Mouse (Mus musculus): ENCODE data around the gene Nts. TPM values are rescaled to one million over a fixed set of nuclear protein-coding genes. Genes with fewer than 3 reads are reported as not detected.
"Not testable (repeated sequence)": the region's sequence is repeated elsewhere in the genome, so short reads cannot be mapped to it uniquely, and the experiment has no call there.

Gene Nts
- 1.0 and 1.6 TPM in 2 replicates for polyA plus RNA-seq (2012; rRNA removed)

GRCm38 (mm10) chr10:102490386-102490785 is at the start of gene Nts:
Nts (minus strand) TSS chr10:102490486.
- no peak for DNase-seq (ENCODE audit: low spot score)

GRCm38 (mm10) chr10:102527901-102528300 is 37.6 kb upstream of the Nts start:
- no peak for DNase-seq (ENCODE audit: low spot score)

- no peak for DNase-seq (ENCODE audit: low spot score)
Measured at GRCm38 (mm10) chr10:102514159-102514558, 23.9 kb upstream of the Nts start.

GRCm38 (mm10) chr10:102511807-102512461 is 21.6 kb upstream of the Nts start, which contains the start of gene Rassf9:
Rassf9 (plus strand) TSS chr10:102512222.
- no peak for DNase-seq (ENCODE audit: low spot score)

GRCm38 (mm10) chr10:102511461-102511806 is 21.1 kb upstream of the Nts start:
- no peak for DNase-seq (ENCODE audit: low spot score)

GRCm38 (mm10) chr10:102507386-102507785 is 17.1 kb upstream of the Nts start:
- no peak for DNase-seq (ENCODE audit: low spot score)

- no peak for DNase-seq (ENCODE audit: low spot score)
Measured at GRCm38 (mm10) chr10:102498754-102499153, 8.5 kb upstream of the Nts start.

GRCm38 (mm10) chr10:102491792-102492191 is 1.5 kb upstream of the Nts start:
- no peak for DNase-seq (ENCODE audit: low spot score)

GRCm38 (mm10) chr10:102469412-102469811 is 20.9 kb downstream of the Nts start:
- DNase-seq (ENCODE audit: low spot score): no peak

- no peak for DNase-seq (ENCODE audit: low spot score)
Measured at GRCm38 (mm10) chr10:102451756-102452155, 38.5 kb downstream of the Nts start.

- no peak for DNase-seq (ENCODE audit: low spot score)
Measured at GRCm38 (mm10) chr10:102449449-102449848, 40.8 kb downstream of the Nts start.

GRCm38 (mm10) chr10:102444912-102445556 is 45.3 kb downstream of the Nts start:
- DNase-seq (ENCODE audit: low spot score): no peak

- not testable (repeated sequence) for DNase-seq (ENCODE audit: low spot score)
Measured at GRCm38 (mm10) chr10:102435467-102435866, 54.8 kb downstream of the Nts start.

GRCm38 (mm10) chr10:102435048-102435447 is 55.2 kb downstream of the Nts start:
- not testable (repeated sequence) for DNase-seq (ENCODE audit: low spot score)

Other genes with a start within 250 kb of the Nts start
- 2.6 and 2.7 TPM in 2 replicates for gene Rassf9, start 21.7 kb upstream of the Nts start, polyA plus RNA-seq (2012; rRNA removed)